Mouse (Mus musculus) brain, embryonic 18.5 days (tissue): Measurements from ENCODE around the gene Wdhd1.
A peak's percentile ranks its signal among the peaks of the same experiment; 100 is the strongest.
"Not testable (repeated sequence)": the region's sequence is repeated elsewhere in the genome, so short reads cannot be mapped to it uniquely, and the experiment has no call there.

Experiments
- DNase-seq: peaks from one replicate; pipeline ENCODE4 v3.0.0-alpha.2; 2012; ENCODE audit warnings: low read depth, low spot score

The Wdhd1 gene

DNA sequence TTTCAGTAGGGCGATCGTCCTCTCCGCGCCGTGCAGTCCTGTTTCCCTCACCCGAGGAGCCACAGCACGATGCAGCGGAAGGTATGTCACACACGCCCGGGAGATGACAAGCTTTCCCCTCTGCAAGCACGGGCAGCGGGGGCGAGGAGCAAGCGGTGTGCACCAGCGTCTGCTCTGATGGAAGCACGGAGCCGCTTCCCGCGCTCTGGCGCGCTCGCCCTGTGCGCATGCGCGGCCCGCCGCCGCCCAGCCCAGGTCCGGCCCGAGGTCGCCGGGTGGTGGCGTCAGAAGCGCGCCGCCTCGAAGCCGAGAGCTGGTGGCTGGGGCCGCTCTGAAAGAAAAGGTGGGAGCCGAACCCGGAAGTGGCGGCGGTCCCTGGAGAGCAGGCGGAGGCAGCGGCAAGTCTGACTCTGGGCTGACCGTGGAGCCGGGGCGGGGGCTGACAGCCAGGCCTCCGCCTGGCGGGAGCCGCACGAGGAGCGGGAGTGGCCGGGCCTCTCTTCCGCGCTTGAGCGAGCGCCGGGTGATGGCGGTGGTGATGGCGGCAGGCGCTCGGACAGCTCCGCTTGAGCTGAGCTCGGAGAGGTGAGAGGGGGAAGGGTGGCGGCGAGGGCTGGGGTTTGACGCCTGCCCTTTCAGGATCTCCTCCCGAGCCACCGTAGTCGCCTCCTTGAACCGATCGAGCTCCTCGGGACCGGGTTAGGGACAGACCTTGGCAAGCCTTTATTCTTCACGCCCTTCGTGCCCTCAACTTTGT lies at the start of gene Wdhd1, which contains the start of gene Socs4:
Gene Wdhd1 (minus strand): TSS at position 221 of the 757 bp plus-strand sequence.
Gene Socs4 (plus strand): TSS at position 295 of the 757 bp plus-strand sequence.
- DNase-seq: peak; percentile 80

DNA sequence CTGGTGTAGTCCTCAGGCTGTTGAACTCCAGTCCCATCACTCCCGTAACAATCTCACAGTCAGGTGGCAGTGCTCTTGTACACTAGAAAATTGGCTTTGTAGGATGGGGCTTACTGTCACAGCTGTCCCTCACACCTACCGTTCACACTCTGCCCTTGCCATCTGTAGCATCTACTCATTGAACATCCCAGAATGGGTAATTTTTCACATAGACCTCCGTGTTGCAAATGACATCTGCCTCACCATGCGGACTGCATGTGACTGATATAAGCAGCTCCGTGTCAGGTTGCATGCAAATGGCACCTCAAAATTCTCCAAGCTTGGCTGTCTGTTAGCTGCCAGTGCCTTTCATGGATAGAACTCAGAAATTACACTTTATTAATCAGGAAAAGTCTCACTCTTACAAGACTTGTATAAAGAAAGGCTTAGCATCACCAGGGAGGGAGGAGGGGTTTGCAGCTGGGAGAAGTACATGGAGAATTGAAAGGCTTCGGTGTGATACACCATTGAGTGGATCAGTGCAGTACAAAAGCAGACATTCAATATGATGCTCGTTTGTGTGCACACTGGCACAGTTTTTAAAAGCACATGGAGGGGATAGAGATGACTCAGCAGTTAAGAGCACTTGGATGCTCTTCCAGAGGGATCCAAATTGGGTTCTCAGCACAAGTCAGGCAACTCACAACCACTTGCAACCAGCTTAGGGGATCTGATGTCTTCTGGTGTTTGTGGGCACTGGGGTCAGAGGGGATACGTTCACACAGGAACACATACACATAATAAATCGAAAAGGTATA lies 49.5 kb upstream of the Wdhd1 start:
- DNase-seq: no peak

DNA sequence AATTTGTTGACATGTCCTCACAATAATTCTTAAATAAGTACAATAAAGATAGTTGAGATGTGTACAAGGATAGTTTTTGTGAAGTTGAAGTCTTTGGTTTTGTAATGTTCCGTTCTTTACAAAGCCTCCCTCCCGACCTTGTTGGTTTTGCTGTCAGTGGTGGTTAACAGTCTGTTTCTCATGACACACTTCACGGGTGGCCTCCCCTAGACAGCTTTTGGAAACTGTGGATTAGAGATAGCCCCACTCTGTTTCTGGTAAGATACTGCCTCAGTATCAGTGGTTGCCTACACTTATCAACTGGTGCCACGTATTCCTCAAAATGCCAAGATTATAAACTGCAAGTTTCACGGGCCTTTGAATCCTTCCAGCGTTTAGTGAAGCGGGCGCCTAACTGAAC lies 44.9 kb upstream of the Wdhd1 start:
- DNase-seq: not testable (repeated sequence)

DNA sequence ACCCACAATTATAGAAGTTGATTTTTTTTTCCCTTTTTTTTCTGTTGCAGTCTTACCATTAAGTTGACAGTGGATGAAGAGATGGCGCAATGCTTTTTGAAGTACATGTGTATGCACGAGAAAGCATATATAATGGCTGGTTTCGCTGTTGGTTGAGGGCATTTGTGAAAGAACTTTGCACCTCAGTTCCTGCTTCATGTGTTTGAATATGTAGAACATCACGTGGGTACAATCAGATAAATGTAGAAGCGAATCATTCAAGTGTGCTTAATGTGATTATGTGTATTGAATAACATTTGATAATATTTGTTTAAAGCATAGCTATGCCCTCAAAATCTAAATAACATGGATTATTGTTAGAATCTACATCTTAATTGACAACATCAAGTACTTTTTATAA lies 42.7 kb upstream of the Wdhd1 start:
- no peak for DNase-seq

- no peak for DNase-seq
Measured at GRCm38 (mm10) chr14:47310342-47311181, 33.9 kb upstream of the Wdhd1 start.

GRCm38 (mm10) chr14:47309061-47309460 lies 32.4 kb upstream of the Wdhd1 start:
- no peak for DNase-seq

DNA sequence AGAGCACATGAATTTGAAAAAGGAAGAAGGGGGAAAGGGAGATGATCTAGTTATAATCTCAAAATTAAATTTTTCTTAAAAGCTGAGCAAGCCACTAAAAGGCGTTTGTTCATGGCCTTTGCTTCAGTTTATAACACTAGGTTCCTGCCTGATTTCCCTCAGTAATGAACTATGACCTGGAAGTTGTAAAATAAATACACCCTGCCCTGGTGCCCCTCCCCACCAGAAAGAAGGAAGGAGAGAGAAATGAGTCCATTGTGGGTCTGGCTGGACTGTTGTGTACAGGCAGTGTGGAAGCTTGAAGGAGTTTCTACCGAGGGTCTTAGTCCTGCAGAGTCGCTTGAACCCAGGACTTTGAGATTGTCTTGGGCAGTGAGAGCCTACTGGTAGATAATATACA lies 31.0 kb upstream of the Wdhd1 start:
- no peak for DNase-seq

DNA sequence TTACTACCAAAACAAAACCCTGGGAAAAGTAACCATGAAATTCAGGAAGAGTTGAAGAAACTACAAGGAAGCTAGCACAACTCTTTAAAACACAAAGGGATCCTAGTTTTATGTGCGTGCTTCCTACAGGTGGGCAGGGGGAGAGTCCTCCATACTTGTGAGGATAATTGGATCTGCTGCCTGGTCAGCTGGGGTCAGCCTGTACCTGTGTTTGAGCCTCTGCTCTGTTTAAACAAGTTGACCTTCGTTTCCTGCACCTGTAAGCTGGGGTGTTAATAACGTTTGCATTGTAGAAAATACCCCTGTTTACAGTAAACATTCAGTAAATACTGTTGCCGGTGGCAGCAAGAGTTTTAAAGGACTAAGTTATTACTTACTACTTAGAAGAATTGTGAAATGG lies 29.3 kb upstream of the Wdhd1 start:
- no peak for DNase-seq

DNA sequence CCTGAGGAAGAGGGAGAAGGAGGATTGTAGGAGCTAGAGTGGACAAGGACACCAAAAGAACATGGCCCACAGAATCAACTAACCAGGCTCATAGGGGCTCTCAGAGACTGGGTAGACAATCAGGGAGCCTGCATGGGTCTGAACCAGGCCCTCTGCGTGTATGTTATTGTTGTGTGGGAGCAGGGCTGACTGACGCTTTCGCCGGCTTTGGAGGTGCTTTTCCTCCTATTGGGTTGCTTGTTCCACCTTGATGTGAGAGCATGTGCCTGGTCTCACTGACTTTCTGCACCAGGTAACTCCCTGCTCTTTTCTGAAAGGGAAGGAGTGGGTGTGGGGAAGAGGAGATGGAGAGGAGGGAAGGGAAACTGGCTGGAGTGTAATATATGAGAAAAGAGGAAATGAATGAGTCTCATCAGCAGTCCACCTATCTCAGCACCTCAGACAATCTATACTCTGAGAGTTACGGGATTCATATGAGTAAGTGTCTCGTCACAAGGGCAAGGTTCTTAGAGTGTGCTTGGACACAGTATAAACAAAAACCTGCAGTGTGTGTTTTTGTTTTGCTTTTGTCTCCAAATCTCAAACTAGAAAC lies 28.3 kb upstream of the Wdhd1 start:
- DNase-seq: no peak

GRCm38 (mm10) chr14:47302885-47303680 lies 26.4 kb upstream of the Wdhd1 start:
- DNase-seq: no peak

GRCm38 (mm10) chr14:47298819-47299261 lies 22.2 kb upstream of the Wdhd1 start:
- DNase-seq: no peak

- DNase-seq: no peak
Measured at GRCm38 (mm10) chr14:47298408-47298792, 21.7 kb upstream of the Wdhd1 start.

- DNase-seq: peak; percentile 57
Measured at GRCm38 (mm10) chr14:47297785-47298407, 21.2 kb upstream of the Wdhd1 start, which contains the start of gene Mapk1ip1l. Gene Mapk1ip1l (plus strand): TSS chr14:47298266.

- DNase-seq: no peak
Measured at GRCm38 (mm10) chr14:47296232-47296631, 19.6 kb upstream of the Wdhd1 start.

DNA sequence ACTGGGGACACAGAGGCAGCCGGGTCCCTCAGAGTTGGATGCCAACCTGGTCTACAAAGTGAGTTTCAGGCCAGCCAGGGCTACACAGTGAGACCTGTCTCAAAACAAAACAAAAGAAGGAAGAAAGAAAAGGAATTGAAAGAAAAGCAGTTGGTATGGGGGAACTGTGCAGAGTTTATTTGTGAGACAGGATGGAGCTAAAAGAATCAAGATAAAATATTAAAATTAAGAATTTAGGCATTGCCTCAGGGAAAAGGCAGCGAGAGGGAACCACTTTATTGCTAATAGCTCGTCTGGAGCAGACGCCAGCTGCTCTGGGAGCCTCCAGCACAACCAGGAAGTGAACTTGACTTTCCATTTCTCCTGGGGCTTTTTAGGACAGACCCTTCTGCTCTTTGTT lies 17.5 kb upstream of the Wdhd1 start:
- DNase-seq: no peak

GRCm38 (mm10) chr14:47291772-47292171 lies 15.1 kb upstream of the Wdhd1 start:
- no peak for DNase-seq

DNA sequence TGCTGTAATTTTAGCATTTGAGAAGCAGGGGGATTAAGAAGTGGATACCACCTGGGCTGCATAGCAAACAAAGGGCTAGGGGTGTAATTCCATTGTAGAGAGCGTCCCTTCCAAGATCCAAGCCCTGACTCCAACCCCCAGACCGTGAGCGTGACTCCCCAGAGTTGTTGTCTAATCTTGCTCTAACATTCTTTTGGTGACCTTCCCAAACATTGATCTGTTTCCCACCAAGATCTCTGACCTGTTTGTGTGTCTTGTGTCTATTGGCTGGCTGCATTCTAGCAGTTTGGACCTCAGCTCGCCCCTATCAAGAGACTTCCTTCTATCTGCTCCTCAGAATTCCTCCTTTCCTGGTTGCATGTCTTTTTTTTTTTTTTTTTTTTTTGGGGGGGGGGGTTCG lies 10.4 kb upstream of the Wdhd1 start:
- no peak for DNase-seq

- DNase-seq: no peak
Measured at GRCm38 (mm10) chr14:47286215-47286614, 9.6 kb upstream of the Wdhd1 start.

GRCm38 (mm10) chr14:47285271-47285670 lies 8.6 kb upstream of the Wdhd1 start:
- no peak for DNase-seq

GRCm38 (mm10) chr14:47283568-47283967 lies 6.9 kb upstream of the Wdhd1 start:
- DNase-seq: no peak
